Mouse (Mus musculus) lung, embryonic 16.5 days (tissue): Measurements from ENCODE around the gene Spo11. TPM values are rescaled to one million over a fixed set of nuclear protein-coding genes. Genes with fewer than 3 reads are reported as not detected.

Experiments
- ATAC-seq: fragments of 200-750 bp; cut with Nextera tagmentation; 2 replicates; pipeline ENCODE4 v1.8.0; 2017; ENCODE audit warnings: low read depth, mild to moderate bottlenecking, moderate library complexity
- H3K27ac ChIP-seq: fragments of 300-500 bp; sonication (generic); 2 replicates; pipeline ENCODE4 v1.5.1; 2014; ENCODE audit warnings: mild to moderate bottlenecking, control low read depth, low read length
- H3K27me3 ChIP-seq: fragments of 300-500 bp; sonication (generic); 2 replicates; pipeline ENCODE4 v1.6.1; 2014; ENCODE audit warnings: low read depth, low read length, mixed read lengths; ENCODE audit not compliant: control insufficient read depth, insufficient read depth
- H3K36me3 ChIP-seq: fragments of 300-500 bp; sonication (generic); 2 replicates; pipeline ENCODE4 v1.6.1; 2014; ENCODE audit warnings: low read length; ENCODE audit not compliant: control insufficient read depth, insufficient read depth
- H3K4me1 ChIP-seq: fragments of 300-500 bp; sonication (generic); replicated peaks from 2 replicates; pipeline ENCODE4 v1.6.1; 2014; ENCODE audit warnings: low read length, mixed read lengths; ENCODE audit not compliant: control insufficient read depth, insufficient read depth
- H3K4me2 ChIP-seq: fragments of 300-500 bp; sonication (generic); 2 replicates; pipeline ENCODE4 v1.6.1; 2014; ENCODE audit warnings: low read depth, low read length, control low read depth
- H3K4me3 ChIP-seq: fragments of 300-500 bp; sonication (generic); 2 replicates; pipeline ENCODE4 v1.5.1; 2014; ENCODE audit warnings: mild to moderate bottlenecking, low read length, control low read depth
- H3K9ac ChIP-seq: fragments of 300-500 bp; sonication (generic); 2 replicates; pipeline ENCODE4 v1.6.1; 2014; ENCODE audit warnings: low read length, control low read depth
- H3K9me3 ChIP-seq: fragments of 300-500 bp; sonication (generic); 2 replicates; pipeline ENCODE4 v1.6.1; 2016; ENCODE audit warnings: low read length; ENCODE audit not compliant: control insufficient read depth
- WGBS: fragments of 180-500 bp; shearing (Covaris S2); extraction: QIAGEN DNeasy Blood & Tissue Kit; methylation state at CpG from one replicate; pipeline ENCODE4 v1.1.7; 2014; 5-methylcytosine and 5-hydroxymethylcytosine counted together
- polyA plus RNA-seq: library from polyadenylated mRNA; unstranded; fragments of >200 nt; fragmentation: Nextera tagmentation; extraction: Ambion mirVana; gene quantifications from 2 replicates; pipeline ENCODE4 v1.2.1, GENCODE M21; 2015

Gene Spo11
- polyA plus RNA-seq, 1 experiment from 2014 or later = 0.30 TPM

- H3K27ac ChIP-seq = no peak overlapping the region
- WGBS = 18% methylated on average over 8 of the region's 8 CpGs
Measured at GRCm38 (mm10) chr2:173018618-173019017, 41.1 kb downstream of the Spo11 start.

GRCm38 (mm10) chr2:173019322-173019721 lies 41.8 kb downstream of the Spo11 start:
- Histone ChIP-seq H3K9me3 (no peaks in the 10 kb centered on the region), H3K27ac (peak overlapping the region; percentile 34), H3K27me3 (peaks cover 3% of the 10 kb centered on the region), H3K4me3 (peak overlapping the region; percentile 51), H3K4me2 (peak overlapping the region; percentile 90), H3K9ac (peak overlapping the region; percentile 57), H3K4me1 (peaks cover 32% of the 10 kb centered on the region), H3K36me3 (peaks cover 11% of the 10 kb centered on the region; the same call in 1 of the 2 replicates)
- ATAC-seq = peak; percentile 6; the same call in 1 of the 2 replicates
- WGBS = 18% methylated on average over 9 of the region's 9 CpGs

More at GRCm38 (mm10) chr2:173018618-173019017, 41.1 kb downstream of the Spo11 start:
- Histone ChIP-seq H3K9ac (0 out of 2 replicates have a peak overlapping the region, but pooled peaks have one; percentile 25), H3K4me2 (no peak overlapping the region), H3K9me3 (no peaks in the 10 kb centered on the region), H3K4me3 (no peak overlapping the region), H3K4me1 (peaks cover 25% of the 10 kb centered on the region), H3K27me3 (peaks cover 3% of the 10 kb centered on the region), H3K36me3 (peaks cover 17% of the 10 kb centered on the region)
- 0 out of 2 replicates have a peak, but pooled peaks have one; percentile 5 for ATAC-seq

GRCm38 (mm10) chr2:173019790-173020189 lies 42.3 kb downstream of the Spo11 start:
- H3K9ac ChIP-seq = peak overlapping the region; percentile 57
- peaks cover 3% of the 10 kb centered on the region for H3K27me3 ChIP-seq
- peaks cover 6% of the 10 kb centered on the region; the same call in 1 of the 2 replicates for H3K36me3 ChIP-seq
- H3K9me3 ChIP-seq = no peaks in the 10 kb centered on the region
- H3K4me1 ChIP-seq = peaks cover 36% of the 10 kb centered on the region
- 0% methylated on average over 26 of the region's 29 CpGs for WGBS
- H3K27ac ChIP-seq = peak overlapping the region; percentile 34
- H3K4me3 ChIP-seq = peak overlapping the region; percentile 51
- peak; percentile 88 for ATAC-seq
- H3K4me2 ChIP-seq = peak overlapping the region; percentile 90

GRCm38 (mm10) chr2:173020430-173020829 lies 42.9 kb downstream of the Spo11 start, which contains the start of gene Rbm38:
TSS of gene Rbm38 (plus strand) at chr2:173020498.
- Histone ChIP-seq H3K4me2 (peak within 1 kb of the TSS; percentile 92), H3K27ac (peak within 1 kb of the TSS; percentile 34), H3K9me3 (no peaks in the 10 kb centered on the region), H3K4me3 (peak within 1 kb of the TSS; percentile 73), H3K4me1 (peaks cover 42% of the 10 kb centered on the region), H3K36me3 (0 out of 2 replicates have a peak, but pooled peaks cover 3% of the 10 kb centered on the region), H3K9ac (peak within 1 kb of the TSS; percentile 57), H3K27me3 (peaks cover 3% of the 10 kb centered on the region)
- ATAC-seq = no peak
- WGBS = 36% methylated on average over 11 of the region's 11 CpGs

- under 1% methylated on average over 54 of the region's 54 CpGs for WGBS
- Histone ChIP-seq H3K9ac (peak overlapping the region; percentile 77), H3K9me3 (no peaks in the 10 kb centered on the region), H3K4me2 (peak overlapping the region; percentile 92), H3K4me3 (peak overlapping the region; percentile 73), H3K27ac (peak overlapping the region; percentile 53; the same call in 1 of the 2 replicates), H3K36me3 (no peaks in the 10 kb centered on the region), H3K27me3 (peaks cover 3% of the 10 kb centered on the region), H3K4me1 (peaks cover 52% of the 10 kb centered on the region)
- ATAC-seq = peak; percentile 77
Measured at GRCm38 (mm10) chr2:173021633-173022055, 44.1 kb downstream of the Spo11 start.

- peak; percentile 20; the same call in 1 of the 2 replicates for ATAC-seq
- peak overlapping the region; percentile 92 for H3K4me2 ChIP-seq
- H3K4me3 ChIP-seq = peak overlapping the region; percentile 73
- H3K9ac ChIP-seq = peak overlapping the region; percentile 77
- H3K9me3 ChIP-seq = no peaks in the 10 kb centered on the region
- H3K4me1 ChIP-seq = peaks cover 57% of the 10 kb centered on the region
- H3K27me3 ChIP-seq = peaks cover 3% of the 10 kb centered on the region
- under 1% methylated on average over 50 of the region's 51 CpGs for WGBS
- H3K36me3 ChIP-seq = no peaks in the 10 kb centered on the region
- H3K27ac ChIP-seq = peak overlapping the region; percentile 53; the same call in 1 of the 2 replicates
Measured at GRCm38 (mm10) chr2:173022056-173022681, 44.7 kb downstream of the Spo11 start.

- Histone ChIP-seq H3K4me3 (peak overlapping the region; percentile 73), H3K4me2 (peak overlapping the region; percentile 92), H3K27ac (no peak overlapping the region), H3K9ac (peak overlapping the region; percentile 77), H3K9me3 (no peaks in the 10 kb centered on the region), H3K36me3 (no peaks in the 10 kb centered on the region), H3K27me3 (peaks cover 3% of the 10 kb centered on the region), H3K4me1 (peaks cover 61% of the 10 kb centered on the region)
- 36% methylated on average over 10 of the region's 10 CpGs for WGBS
- ATAC-seq = no peak
Measured at GRCm38 (mm10) chr2:173022813-173023212, 45.3 kb downstream of the Spo11 start.

GRCm38 (mm10) chr2:173023371-173023851 lies 45.9 kb downstream of the Spo11 start:
- H3K4me3 ChIP-seq = peak overlapping the region; percentile 73
- no peak overlapping the region for H3K9ac ChIP-seq
- 62% methylated on average over 7 of the region's 7 CpGs for WGBS
- peaks cover 3% of the 10 kb centered on the region for H3K27me3 ChIP-seq
- no peaks in the 10 kb centered on the region for H3K9me3 ChIP-seq
- peak overlapping the region; percentile 92 for H3K4me2 ChIP-seq
- H3K36me3 ChIP-seq = no peaks in the 10 kb centered on the region
- no peak for ATAC-seq
- H3K27ac ChIP-seq = no peak overlapping the region
- H3K4me1 ChIP-seq = peaks cover 67% of the 10 kb centered on the region

- Histone ChIP-seq H3K36me3 (no peaks in the 10 kb centered on the region), H3K9ac (no peak overlapping the region), H3K4me2 (peak overlapping the region; percentile 92), H3K4me3 (peak overlapping the region; percentile 73), H3K9me3 (no peaks in the 10 kb centered on the region), H3K4me1 (peaks cover 66% of the 10 kb centered on the region), H3K27me3 (peaks cover 3% of the 10 kb centered on the region), H3K27ac (no peak overlapping the region)
- WGBS = 68% methylated on average over 4 of the region's 4 CpGs
- ATAC-seq = no peak
Measured at GRCm38 (mm10) chr2:173023966-173024365, 46.5 kb downstream of the Spo11 start.
